Mouse (Mus musculus): ENCODE measurements around the gene Cdk14. TPM values are rescaled to one million over a fixed set of nuclear protein-coding genes. Genes with fewer than 3 reads are reported as not detected.

Gene Cdk14
- polyA plus RNA-seq, 1 experiment from 2014 or later: 10.6 TPM

- Histone ChIP-seq H3K27me3 (ENCODE audit: control insufficient read depth, insufficient read depth, low read length) (no peaks in the 10 kb centered on the region), H3K36me3 (ENCODE audit: control insufficient read depth, insufficient read depth) (no peaks in the 10 kb centered on the region), H3K9me3 (replicated peaks; ENCODE audit: control insufficient read depth, low read length) (no peaks in the 10 kb centered on the region), H3K27ac (ENCODE audit: low read length) (no peak overlapping the region), H3K9ac (ENCODE audit: low read length) (no peak overlapping the region), H3K4me1 (ENCODE audit: control insufficient read depth, insufficient read depth, low read length) (no peaks in the 10 kb centered on the region), H3K4me2 (ENCODE audit: low read depth, low read length) (no peak overlapping the region), H3K4me3 (ENCODE audit: low read length) (no peak overlapping the region)
- no peak for ATAC-seq (replicated peaks; ENCODE audit: extremely low read depth, insufficient read depth, low FRiP score)
- WGBS: 91% methylated on average over 7 of the region's 7 CpGs
Measured at GRCm38 (mm10) chr5:4814465-4815204, 605.5 kb downstream of the Cdk14 start.

DNA sequence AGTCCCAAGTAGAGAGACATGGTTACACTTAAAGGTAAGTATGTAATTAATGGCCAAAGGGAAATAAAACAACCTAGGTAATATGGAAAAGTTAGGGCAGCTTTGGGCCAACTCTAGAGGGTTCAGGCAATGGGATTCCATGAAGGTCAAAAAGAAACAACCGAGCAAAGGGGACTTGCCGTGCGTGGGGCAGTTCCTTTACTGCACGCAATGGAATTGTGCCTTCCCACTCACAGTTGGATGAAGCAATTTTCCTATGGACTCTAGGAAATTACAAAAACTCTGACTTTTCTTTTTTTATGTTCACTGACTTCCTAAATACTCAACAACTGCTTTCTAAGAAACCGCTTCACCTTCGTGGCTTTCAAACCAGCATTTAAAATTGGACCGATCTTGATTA, 606.8 kb downstream of the Cdk14 start:
- H3K27ac ChIP-seq (ENCODE audit: low read length): no peak overlapping the region
- ATAC-seq (replicated peaks; ENCODE audit: extremely low read depth, insufficient read depth, low FRiP score): no peak
- 92% methylated on average over 7 of the region's 7 CpGs for WGBS
- H3K9ac ChIP-seq (ENCODE audit: low read length): no peak overlapping the region
- H3K4me3 ChIP-seq (ENCODE audit: low read length): no peak overlapping the region
- no peaks in the 10 kb centered on the region for H3K9me3 ChIP-seq (replicated peaks; ENCODE audit: control insufficient read depth, low read length)
- no peaks in the 10 kb centered on the region for H3K4me1 ChIP-seq (ENCODE audit: control insufficient read depth, insufficient read depth, low read length)
- no peak overlapping the region for H3K4me2 ChIP-seq (ENCODE audit: low read depth, low read length)
- H3K36me3 ChIP-seq (ENCODE audit: control insufficient read depth, insufficient read depth): no peaks in the 10 kb centered on the region
- no peaks in the 10 kb centered on the region for H3K27me3 ChIP-seq (ENCODE audit: control insufficient read depth, insufficient read depth, low read length)

GRCm38 (mm10) chr5:4812036-4812729, 607.9 kb downstream of the Cdk14 start:
- Histone ChIP-seq H3K36me3 (ENCODE audit: control insufficient read depth, insufficient read depth) (no peaks in the 10 kb centered on the region), H3K9ac (ENCODE audit: low read length) (no peak overlapping the region), H3K4me1 (ENCODE audit: control insufficient read depth, insufficient read depth, low read length) (no peaks in the 10 kb centered on the region), H3K9me3 (replicated peaks; ENCODE audit: control insufficient read depth, low read length) (no peaks in the 10 kb centered on the region), H3K27me3 (ENCODE audit: control insufficient read depth, insufficient read depth, low read length) (no peaks in the 10 kb centered on the region), H3K4me3 (ENCODE audit: low read length) (no peak overlapping the region), H3K4me2 (ENCODE audit: low read depth, low read length) (no peak overlapping the region), H3K27ac (ENCODE audit: low read length) (no peak overlapping the region)
- WGBS: 76% methylated on average over 13 of the region's 13 CpGs
- ATAC-seq (replicated peaks; ENCODE audit: extremely low read depth, insufficient read depth, low FRiP score): no peak

DNA sequence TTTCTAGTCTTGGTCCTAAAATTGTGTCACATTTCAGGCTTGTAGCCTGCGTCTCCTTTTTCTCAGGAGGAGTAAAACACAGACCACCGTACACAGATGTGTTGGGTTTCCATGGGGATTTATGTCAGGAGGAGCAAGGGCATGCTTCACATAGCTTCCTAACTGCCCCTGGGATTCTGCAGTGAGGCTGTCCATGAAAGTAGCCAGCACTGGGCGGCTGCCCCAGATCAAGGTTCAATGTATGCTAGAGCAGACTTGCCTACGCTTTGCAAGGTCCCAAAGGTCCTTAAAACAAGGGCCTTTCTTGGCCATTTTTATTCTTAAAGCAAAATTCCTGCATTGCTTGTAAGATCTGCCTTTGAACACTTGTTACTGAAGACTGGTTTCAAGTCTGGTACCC, 614.9 kb downstream of the Cdk14 start:
- Histone ChIP-seq H3K4me2 (ENCODE audit: low read depth, low read length) (no peak overlapping the region), H3K9me3 (replicated peaks; ENCODE audit: control insufficient read depth, low read length) (no peaks in the 10 kb centered on the region), H3K9ac (ENCODE audit: low read length) (no peak overlapping the region), H3K4me3 (ENCODE audit: low read length) (no peak overlapping the region), H3K27me3 (ENCODE audit: control insufficient read depth, insufficient read depth, low read length) (no peaks in the 10 kb centered on the region), H3K36me3 (ENCODE audit: control insufficient read depth, insufficient read depth) (0 out of 2 replicates have a peak, but pooled peaks cover 2% of the 10 kb centered on the region), H3K27ac (ENCODE audit: low read length) (no peak overlapping the region), H3K4me1 (ENCODE audit: control insufficient read depth, insufficient read depth, low read length) (no peaks in the 10 kb centered on the region)
- no peak for ATAC-seq (replicated peaks; ENCODE audit: extremely low read depth, insufficient read depth, low FRiP score)
- WGBS: 64% methylated on average over 4 of the region's 4 CpGs

DNA sequence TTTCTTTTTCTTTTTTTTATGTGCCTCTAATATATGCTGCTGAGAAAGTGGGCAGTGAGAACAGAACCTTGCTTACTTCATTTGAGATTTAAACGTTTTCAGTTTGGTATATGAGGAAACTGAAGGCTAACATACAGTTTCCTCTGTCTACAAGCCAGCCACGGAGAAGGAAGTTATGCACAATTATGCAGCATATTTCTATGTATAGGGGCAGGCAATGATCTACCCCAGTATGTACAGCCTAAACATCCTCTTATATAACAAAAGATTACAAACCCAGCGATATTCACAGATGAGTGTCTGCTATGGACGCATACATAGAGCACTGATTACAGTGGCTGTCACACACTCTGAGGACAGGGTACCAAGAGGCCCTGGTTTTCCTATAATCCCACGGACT, 616.4 kb downstream of the Cdk14 start:
- 0 out of 2 replicates have a peak, but pooled peaks cover 2% of the 10 kb centered on the region for H3K36me3 ChIP-seq (ENCODE audit: control insufficient read depth, insufficient read depth)
- no peaks in the 10 kb centered on the region for H3K9me3 ChIP-seq (replicated peaks; ENCODE audit: control insufficient read depth, low read length)
- H3K9ac ChIP-seq (ENCODE audit: low read length): no peak overlapping the region
- H3K4me1 ChIP-seq (ENCODE audit: control insufficient read depth, insufficient read depth, low read length): no peaks in the 10 kb centered on the region
- H3K27me3 ChIP-seq (ENCODE audit: control insufficient read depth, insufficient read depth, low read length): no peaks in the 10 kb centered on the region
- H3K27ac ChIP-seq (ENCODE audit: low read length): no peak overlapping the region
- H3K4me3 ChIP-seq (ENCODE audit: low read length): no peak overlapping the region
- 64% methylated on average over 5 of the region's 5 CpGs for WGBS
- no peak overlapping the region for H3K4me2 ChIP-seq (ENCODE audit: low read depth, low read length)
- ATAC-seq (replicated peaks; ENCODE audit: extremely low read depth, insufficient read depth, low FRiP score): no peak

DNA sequence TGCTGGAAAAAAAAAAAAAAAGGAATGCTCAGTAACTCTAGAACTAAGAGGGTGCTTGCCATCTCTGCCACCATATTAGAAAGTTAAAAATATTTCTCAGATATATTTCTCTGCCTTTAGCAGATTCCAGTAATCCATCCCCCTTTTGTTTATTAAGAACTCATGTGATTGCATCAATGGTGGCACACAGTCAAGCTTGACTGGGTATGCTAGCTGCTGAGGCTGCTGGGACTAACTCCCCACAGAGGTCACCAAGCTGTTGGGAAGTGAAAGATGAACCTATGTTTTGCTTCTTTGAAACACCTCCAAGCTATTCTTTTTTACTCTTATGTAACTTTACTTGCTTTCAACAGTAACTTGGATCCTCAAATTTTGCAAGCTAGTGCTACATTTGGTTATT, 618.1 kb downstream of the Cdk14 start:
- H3K4me2 ChIP-seq (ENCODE audit: low read depth, low read length): no peak overlapping the region
- H3K4me3 ChIP-seq (ENCODE audit: low read length): no peak overlapping the region
- H3K27me3 ChIP-seq (ENCODE audit: control insufficient read depth, insufficient read depth, low read length): no peaks in the 10 kb centered on the region
- no peaks in the 10 kb centered on the region for H3K4me1 ChIP-seq (ENCODE audit: control insufficient read depth, insufficient read depth, low read length)
- no peak overlapping the region for H3K9ac ChIP-seq (ENCODE audit: low read length)
- 0 out of 2 replicates have a peak, but pooled peaks cover 2% of the 10 kb centered on the region for H3K36me3 ChIP-seq (ENCODE audit: control insufficient read depth, insufficient read depth)
- H3K9me3 ChIP-seq (replicated peaks; ENCODE audit: control insufficient read depth, low read length): no peaks in the 10 kb centered on the region
- no peak overlapping the region for H3K27ac ChIP-seq (ENCODE audit: low read length)
- no peak for ATAC-seq (replicated peaks; ENCODE audit: extremely low read depth, insufficient read depth, low FRiP score)

GRCm38 (mm10) chr5:4801096-4801850, 618.8 kb downstream of the Cdk14 start:
- 73% methylated on average over 8 of the region's 8 CpGs for WGBS
- 0 out of 2 replicates have a peak, but pooled peaks cover under 1% of the 10 kb centered on the region for H3K36me3 ChIP-seq (ENCODE audit: control insufficient read depth, insufficient read depth)

GRCm38 (mm10) chr5:4791219-4791618, 628.9 kb downstream of the Cdk14 start:
- H3K4me1 ChIP-seq (ENCODE audit: control insufficient read depth, insufficient read depth, low read length): 0 out of 2 replicates have a peak, but pooled peaks cover 2% of the 10 kb centered on the region
- no peak overlapping the region for H3K4me2 ChIP-seq (ENCODE audit: low read depth, low read length)
- no peak overlapping the region for H3K4me3 ChIP-seq (ENCODE audit: low read length)
- H3K27me3 ChIP-seq (ENCODE audit: control insufficient read depth, insufficient read depth, low read length): no peaks in the 10 kb centered on the region
- no peak overlapping the region for H3K9ac ChIP-seq (ENCODE audit: low read length)
- no peaks in the 10 kb centered on the region for H3K36me3 ChIP-seq (ENCODE audit: control insufficient read depth, insufficient read depth)
- no peak overlapping the region for H3K27ac ChIP-seq (ENCODE audit: low read length)
- H3K9me3 ChIP-seq (replicated peaks; ENCODE audit: control insufficient read depth, low read length): no peaks in the 10 kb centered on the region
- 57% methylated on average over 3 of the region's 3 CpGs for WGBS
- ATAC-seq (replicated peaks; ENCODE audit: extremely low read depth, insufficient read depth, low FRiP score): no peak

More at GRCm38 (mm10) chr5:4801096-4801850, 618.8 kb downstream of the Cdk14 start:
- Histone ChIP-seq H3K9me3 (replicated peaks; ENCODE audit: control insufficient read depth, low read length) (no peaks in the 10 kb centered on the region), H3K4me1 (ENCODE audit: control insufficient read depth, insufficient read depth, low read length) (no peaks in the 10 kb centered on the region), H3K4me2 (ENCODE audit: low read depth, low read length) (no peak overlapping the region), H3K27me3 (ENCODE audit: control insufficient read depth, insufficient read depth, low read length) (no peaks in the 10 kb centered on the region), H3K4me3 (ENCODE audit: low read length) (no peak overlapping the region), H3K27ac (ENCODE audit: low read length) (no peak overlapping the region), H3K9ac (ENCODE audit: low read length) (no peak overlapping the region)
- ATAC-seq (replicated peaks; ENCODE audit: extremely low read depth, insufficient read depth, low FRiP score): no peak

DNA sequence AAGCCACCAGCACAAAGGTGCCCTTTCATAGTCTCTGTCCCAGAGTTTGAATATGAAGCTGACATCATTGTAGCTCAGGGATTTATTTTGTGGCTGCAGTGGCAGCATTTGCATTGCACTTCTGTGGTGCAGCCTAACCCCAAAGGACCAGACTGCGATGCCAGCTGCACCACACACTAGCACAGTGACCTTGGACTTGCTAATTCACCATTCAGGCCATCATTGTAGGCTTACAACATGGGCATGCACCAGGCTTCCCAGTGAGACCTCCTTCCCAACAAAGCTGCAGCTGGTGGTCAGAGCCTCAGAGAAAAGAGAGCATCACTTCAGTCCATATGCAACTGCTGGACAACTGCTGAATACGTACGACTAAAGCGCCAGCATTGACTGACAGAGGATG, 629.8 kb downstream of the Cdk14 start:
- Histone ChIP-seq H3K4me2 (ENCODE audit: low read depth, low read length) (no peak overlapping the region), H3K9me3 (replicated peaks; ENCODE audit: control insufficient read depth, low read length) (no peaks in the 10 kb centered on the region), H3K4me3 (ENCODE audit: low read length) (no peak overlapping the region), H3K4me1 (ENCODE audit: control insufficient read depth, insufficient read depth, low read length) (0 out of 2 replicates have a peak, but pooled peaks cover 2% of the 10 kb centered on the region), H3K9ac (ENCODE audit: low read length) (no peak overlapping the region), H3K27ac (ENCODE audit: low read length) (no peak overlapping the region), H3K27me3 (ENCODE audit: control insufficient read depth, insufficient read depth, low read length) (no peaks in the 10 kb centered on the region), H3K36me3 (ENCODE audit: control insufficient read depth, insufficient read depth) (no peaks in the 10 kb centered on the region)
- WGBS: 87% methylated on average over 4 of the region's 4 CpGs
- no peak for ATAC-seq (replicated peaks; ENCODE audit: extremely low read depth, insufficient read depth, low FRiP score)

All from heart, embryonic 16.5 days (tissue).